Comparison of ENCODE assay signal across 14 mouse cellular contexts in genomic region chr10:36533633-36534335, GRCm38 (mm10). TPM values are rescaled to one million over a fixed set of nuclear protein-coding genes. Genes with fewer than 3 reads are reported as not detected.
DNase-seq lines count a peak whose midpoint lies in the region; ATAC-seq and TF ChIP-seq lines count a peak whose summit lies in the region.
"Had no signal": no experiment of that assay in that cellular context is flagged by ENCODE, and none has a peak within 500 bp of the region (broad histone marks: within the 10 kb centered on the region; RNA-seq: fewer than 3 reads in every experiment).

No protein-coding gene starts in this region.

- TF ChIP-seq CTCF in stomach, postnatal 0 days (IDR thresholded peaks at IDR 0.05; ENCODE audit: low read depth), result no peak

- H3K36me3 ChIP-seq in forebrain, embryonic 14.5 days (ENCODE audit: control insufficient read depth, insufficient read depth, low read length), result no peaks in the 10 kb centered on the region
- H3K36me3 ChIP-seq in midbrain, embryonic 11.5 days (ENCODE audit: control insufficient read depth, insufficient read depth, low read length), result no peaks in the 10 kb centered on the region
- H3K36me3 ChIP-seq in stomach, postnatal 0 days (ENCODE audit: control insufficient read depth, insufficient read depth, low read length), result no peaks in the 10 kb centered on the region

- peak; percentile 57 for DNase-seq in left cerebral cortex, postnatal 4 days
- no peak for DNase-seq in left cerebral cortex, postnatal 10 days (ENCODE audit: extremely low spot score in 1 of 2, low spot score in 2 of 2)
- DNase-seq in forebrain, embryonic 14.5 days (ENCODE audit: low spot score), result peak; percentile 59
- no peak for DNase-seq in midbrain, embryonic 11.5 days (ENCODE audit: low spot score, missing footprints)
- no peak for DNase-seq in adrenal gland, adult 18-20 months (ENCODE audit: low spot score in 2 of 2)
- no peak for DNase-seq in testis, postnatal 14 days (ENCODE audit: low spot score)
- DNase-seq in stomach, postnatal 0 days (ENCODE audit: low spot score), result no peak
- DNase-seq: adrenal gland, postnatal 10 days; heart, adult 18-20 months; heart, postnatal 4 days; thymus, adult 2 months had no signal

- H3K27me3 ChIP-seq in forebrain, embryonic 14.5 days (replicated peaks; ENCODE audit: control insufficient read depth, insufficient read depth, low read length), result no peaks in the 10 kb centered on the region
- no peaks in the 10 kb centered on the region for H3K27me3 ChIP-seq in midbrain, embryonic 11.5 days (ENCODE audit: control insufficient read depth, insufficient read depth, low read length)
- H3K27me3 ChIP-seq in stomach, postnatal 0 days (ENCODE audit: control insufficient read depth, insufficient read depth, low read length), result no peaks in the 10 kb centered on the region

- no peak for TF ChIP-seq EP300 in stomach, postnatal 0 days (optimal IDR thresholded peaks at IDR 0.05)

- ATAC-seq in forebrain, embryonic 14.5 days, result peak; percentile 74
- ATAC-seq in midbrain, embryonic 11.5 days (ENCODE audit: low FRiP score), result peak; percentile 71; the same call in 1 of the 2 replicates
- ATAC-seq in stomach, postnatal 0 days (ENCODE audit: low FRiP score, low TSS enrichment), result no peak

- intact Hi-C loops in left cerebral cortex, postnatal 4 days (cut with DNase I), result no loop called here
- intact Hi-C loops in left cerebral cortex, postnatal 10 days (cut with DNase I), result no loop called here

- H3K9ac ChIP-seq in forebrain, embryonic 14.5 days (ENCODE audit: low read length), result no peak overlapping the region
- H3K9ac ChIP-seq in midbrain, embryonic 11.5 days (ENCODE audit: low read length), result no peak overlapping the region
- no peak overlapping the region for H3K9ac ChIP-seq in stomach, postnatal 0 days (ENCODE audit: low read length)
- H3K9ac ChIP-seq: liver, embryonic 14.5 days had no signal

- H3K9me3 ChIP-seq in forebrain, embryonic 14.5 days (replicated peaks; ENCODE audit: control insufficient read depth, low read length), result no peaks in the 10 kb centered on the region
- H3K9me3 ChIP-seq in midbrain, embryonic 11.5 days (ENCODE audit: control insufficient read depth, low read length), result no peaks in the 10 kb centered on the region
- no peaks in the 10 kb centered on the region for H3K9me3 ChIP-seq in stomach, postnatal 0 days (ENCODE audit: control insufficient read depth, low read length)

- no peaks in the 10 kb centered on the region for H3K4me1 ChIP-seq in forebrain, embryonic 14.5 days (ENCODE audit: control insufficient read depth, insufficient read depth, low read length)
- peaks cover 4% of the 10 kb centered on the region; the same call in 1 of the 2 replicates for H3K4me1 ChIP-seq in midbrain, embryonic 11.5 days (ENCODE audit: control insufficient read depth, insufficient read depth, low read length)
- H3K4me1 ChIP-seq in stomach, postnatal 0 days (replicated peaks; ENCODE audit: control insufficient read depth, insufficient read depth), result no peaks in the 10 kb centered on the region

- WGBS in forebrain, embryonic 14.5 days, result 9% methylated on average over 4 of the region's 4 CpGs
- 36% methylated on average over 4 of the region's 4 CpGs for WGBS in midbrain, embryonic 11.5 days
- WGBS in stomach, postnatal 0 days, result 77% methylated on average over 4 of the region's 4 CpGs

- H3K27ac ChIP-seq in forebrain, embryonic 14.5 days (ENCODE audit: low read depth, low read length), result no peak overlapping the region
- H3K27ac ChIP-seq in midbrain, embryonic 11.5 days (ENCODE audit: low read depth, low read length), result no peak overlapping the region
- H3K27ac ChIP-seq in stomach, postnatal 0 days (replicated peaks), result no peak overlapping the region
- H3K27ac ChIP-seq: kidney, postnatal 0 days; liver, embryonic 14.5 days; macrophage had no signal

- no peak overlapping the region for H3K4me2 ChIP-seq in forebrain, embryonic 14.5 days (ENCODE audit: low read length)
- no peak overlapping the region for H3K4me2 ChIP-seq in midbrain, embryonic 11.5 days
- no peak overlapping the region for H3K4me2 ChIP-seq in stomach, postnatal 0 days (replicated peaks; ENCODE audit: low read depth)

- H3K4me3 ChIP-seq in forebrain, embryonic 14.5 days (ENCODE audit: low read depth, low read length), result no peak overlapping the region
- H3K4me3 ChIP-seq in midbrain, embryonic 11.5 days (ENCODE audit: low read depth, low read length), result no peak overlapping the region
- H3K4me3 ChIP-seq in stomach, postnatal 0 days (ENCODE audit: low read depth, low read length), result no peak overlapping the region

RNA-seq across cellular contexts. Expression of gene Hs3st5, which starts 27.2 kb away (rescaled TPM):
- total RNA-seq in left cerebral cortex, postnatal 4 days (2021), result 10 to 100 TPM; 19.4 to 20.2 TPM
- 10 to 100 TPM; 16.0 to 17.1 TPM for total RNA-seq in left cerebral cortex, postnatal 10 days (2021)
- polyA plus RNA-seq in forebrain, embryonic 14.5 days (2014; fragmentation: Nextera tagmentation; extraction: Ambion mirVana), result 6.7 and 9.7 TPM in 2 replicates
- 2.2 and 2.6 TPM in 2 replicates for polyA plus RNA-seq in midbrain, embryonic 11.5 days (2014; fragmentation: Nextera tagmentation; extraction: Ambion mirVana)
- total RNA-seq in adrenal gland, adult 18-20 months (2021), result under 1 TPM; 0.43 to 0.64 TPM
- polyA plus RNA-seq in stomach, postnatal 0 days (2015; fragmentation: Nextera tagmentation; extraction: Ambion mirVana), result 1.0 and 1.1 TPM in 2 replicates
- polyA plus RNA-seq: macrophage had no signal

Comparison
In these comparisons a context has a peak if more than half of its experiments do, and no peak if none do; other contexts are left out.
1. DNase-seq: peak in left cerebral cortex, postnatal 4 days (single experiment) and forebrain, embryonic 14.5 days (single experiment); none in left cerebral cortex, postnatal 10 days (0 of 2), midbrain, embryonic 11.5 days (single experiment), adrenal gland, adult 18-20 months (0 of 2), testis, postnatal 14 days (single experiment) and stomach, postnatal 0 days (single experiment).
2. RNA of gene Hs3st5, which starts 27.2 kb away (total RNA-seq): 19.4 to 20.2 TPM in left cerebral cortex, postnatal 4 days and 16.0 to 17.1 TPM in left cerebral cortex, postnatal 10 days; 0.43 to 0.64 TPM in adrenal gland, adult 18-20 months; every median in the first group is over 10 times any median in the second.